Mouse (Mus musculus): Measurements from ENCODE around the gene Idh1.
A peak's percentile ranks its signal among the peaks of the same experiment; 100 is the strongest.

The Idh1 gene

GRCm38 (mm10) chr1:65112031-65112806 is 74.1 kb downstream of the Idh1 start:
- peak; percentile 85 for DNase-seq

- no peak for DNase-seq
Measured at GRCm38 (mm10) chr1:65109756-65110435, 76.4 kb downstream of the Idh1 start.

- DNase-seq: no peak
Measured at GRCm38 (mm10) chr1:65109196-65109595, 77.1 kb downstream of the Idh1 start.
